ENCODE assay signal across 8 mouse cellular contexts in the genomic region with DNA sequence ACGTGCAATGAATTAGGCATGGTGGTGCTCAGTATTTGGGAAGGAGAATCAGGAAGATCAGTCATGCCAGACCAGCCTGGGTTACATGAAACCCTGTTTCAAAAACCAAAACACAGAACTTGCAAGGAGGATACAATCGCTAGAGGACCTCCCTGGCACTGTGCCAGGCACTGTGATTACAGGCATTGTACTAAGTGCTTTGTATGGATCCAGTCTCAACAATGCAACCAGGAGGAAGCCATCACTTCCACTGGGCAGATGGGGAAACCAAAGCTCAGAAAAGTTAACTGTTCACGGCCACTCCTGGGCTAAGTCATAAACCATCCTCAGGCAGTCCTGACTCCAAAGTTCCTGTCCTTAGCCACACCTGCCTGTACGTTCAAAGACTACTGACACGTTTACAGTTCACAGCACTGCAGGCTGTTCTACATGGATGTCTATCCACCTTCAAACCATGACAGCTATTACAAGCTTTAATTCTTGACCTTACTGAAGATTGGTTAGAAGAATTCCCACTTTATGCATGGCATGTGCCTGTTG. TPM values are rescaled to one million over a fixed set of nuclear protein-coding genes. Genes with fewer than 3 reads are reported as not detected.
DNase-seq lines count a peak whose midpoint lies in the region; ATAC-seq and TF ChIP-seq lines count a peak whose summit lies in the region.
"Had no signal": no experiment of that assay in that cellular context is flagged by ENCODE, and none has a peak within 500 bp of the region (broad histone marks: within the 10 kb centered on the region; RNA-seq: fewer than 3 reads in every experiment).

No protein-coding gene starts in this region.

- no peaks in the 10 kb centered on the region for H3K9me3 ChIP-seq in kidney, embryonic 14.5 days (ENCODE audit: control insufficient read depth, low read length)
- H3K9me3 ChIP-seq in lung, embryonic 15.5 days = no peaks in the 10 kb centered on the region

- ATAC-seq in kidney, embryonic 14.5 days (ENCODE audit: low FRiP score, low TSS enrichment) = no peak
- ATAC-seq in lung, embryonic 15.5 days (ENCODE audit: borderline replicate concordance, extremely low read depth, low FRiP score, low TSS enrichment) = no peak

- H3K27ac ChIP-seq in kidney, adult 2 months (ENCODE audit: insufficient read depth, low read depth, low read length) = no peak overlapping the region
- no peak overlapping the region; the same call in 1 of the 2 replicates for H3K27ac ChIP-seq in kidney, embryonic 14.5 days (ENCODE audit: low read depth, low read length)
- 0 out of 2 replicates have a peak overlapping the region, but pooled peaks have one; percentile 9 for H3K27ac ChIP-seq in lung, embryonic 15.5 days

- no peak overlapping the region for H3K9ac ChIP-seq in kidney, embryonic 14.5 days (ENCODE audit: low read depth, low read length)
- H3K9ac ChIP-seq in lung, embryonic 15.5 days = no peak overlapping the region

- DNase-seq in kidney, adult 2 months = peak; percentile 31
- DNase-seq in brain, embryonic 14.5 days (ENCODE audit: low read depth) = peak; percentile 31
- DNase-seq in gastrocnemius, postnatal 14 days = peak; percentile 34
- no peak for DNase-seq in urinary bladder, postnatal 10 days (ENCODE audit: low spot score)
- DNase-seq in layer of hippocampus, adult 18-20 months (ENCODE audit: low spot score in 2 of 2) = no peak

- no peaks in the 10 kb centered on the region for H3K36me3 ChIP-seq in kidney, adult 2 months (ENCODE audit: control insufficient read depth, insufficient read depth, low read length)
- no peaks in the 10 kb centered on the region for H3K36me3 ChIP-seq in kidney, embryonic 14.5 days (ENCODE audit: control insufficient read depth, insufficient read depth, low read length)
- H3K36me3 ChIP-seq in lung, embryonic 15.5 days = no peaks in the 10 kb centered on the region

- TF ChIP-seq POLR2A in kidney, adult 2 months (IDR thresholded peaks at IDR 0.05; ENCODE audit: low read depth, low read length) = no peak
- TF ChIP-seq POLR2A in brain, embryonic 14.5 days (IDR thresholded peaks at IDR 0.05; ENCODE audit: borderline replicate concordance, extremely low read depth, insufficient read depth, insufficient read length, poor library complexity, severe bottlenecking) = no peak

- no peaks in the 10 kb centered on the region for H3K27me3 ChIP-seq in kidney, adult 2 months (replicated peaks; ENCODE audit: control insufficient read depth, insufficient read depth, low read length)
- no peaks in the 10 kb centered on the region for H3K27me3 ChIP-seq in kidney, embryonic 14.5 days (ENCODE audit: control insufficient read depth, insufficient read depth, low read length)
- H3K27me3 ChIP-seq in lung, embryonic 15.5 days = no peaks in the 10 kb centered on the region

- TF ChIP-seq CTCF in kidney, adult 2 months (conservative IDR thresholded peaks at IDR 0.05; ENCODE audit: insufficient read depth, insufficient read length, low read depth, low read length) = no peak
- TF ChIP-seq CTCF in brain, embryonic 14.5 days (IDR thresholded peaks at IDR 0.05; ENCODE audit: borderline replicate concordance, extremely low read depth, insufficient read depth, insufficient read length) = no peak

- intact Hi-C loops in gastrocnemius, postnatal 14 days (cut with DNase I; ENCODE audit: low total_unique reads) = no loop called here

- 29% methylated on average over 5 of the region's 5 CpGs for WGBS in kidney, adult 2 months
- WGBS in kidney, embryonic 14.5 days = 33% methylated on average over 5 of the region's 5 CpGs
- WGBS in lung, embryonic 15.5 days = 48% methylated on average over 5 of the region's 5 CpGs

- H3K4me3 ChIP-seq in kidney, adult 2 months (ENCODE audit: insufficient read depth, low read depth, low read length) = no peak overlapping the region
- H3K4me3 ChIP-seq in kidney, embryonic 14.5 days (ENCODE audit: low read length) = no peak overlapping the region
- no peak overlapping the region for H3K4me3 ChIP-seq in lung, embryonic 15.5 days

- no peak overlapping the region for H3K4me2 ChIP-seq in kidney, embryonic 14.5 days (replicated peaks; ENCODE audit: low read depth, low read length)
- no peak overlapping the region for H3K4me2 ChIP-seq in lung, embryonic 15.5 days

- H3K4me1 ChIP-seq in kidney, adult 2 months (ENCODE audit: control insufficient read depth, insufficient read depth, low read length) = no peaks in the 10 kb centered on the region
- H3K4me1 ChIP-seq in kidney, embryonic 14.5 days (ENCODE audit: control insufficient read depth, insufficient read depth, low read length) = peaks cover 6% of the 10 kb centered on the region; the same call in 1 of the 2 replicates
- peaks cover 14% of the 10 kb centered on the region; the same call in 1 of the 2 replicates for H3K4me1 ChIP-seq in lung, embryonic 15.5 days

RNA-seq across cellular contexts. Expression of gene Zfyve19, which starts 5.4 kb away (rescaled TPM):
- 39.1 and 43.2 TPM in 2 replicates for polyA plus RNA-seq in kidney, adult 2 months (2012; rRNA removed)
- polyA plus RNA-seq in kidney, embryonic 14.5 days (2014; fragmentation: Nextera tagmentation; extraction: Ambion mirVana) = 47.9 and 49.1 TPM in 2 replicates
- 69.2 and 132 TPM in 2 replicates for polyA plus RNA-seq in brain, embryonic 14.5 days (2012; rRNA removed)
- total RNA-seq in gastrocnemius, postnatal 14 days (2021) = 10 to 100 TPM; 10.6 to 11.6 TPM
- 42.6 and 53.4 TPM in 2 replicates for polyA plus RNA-seq in lung, embryonic 15.5 days (2015; fragmentation: Nextera tagmentation; extraction: Ambion mirVana)
- 10 to 100 TPM; 35.7 to 42.4 TPM for total RNA-seq in layer of hippocampus, adult 18-20 months (2021)

RNA-seq across cellular contexts. Expression of gene Dnajc17, which starts 5.6 kb away (rescaled TPM):
- polyA plus RNA-seq in kidney, adult 2 months (2012; rRNA removed) = 3.4 and 4.6 TPM in 2 replicates
- polyA plus RNA-seq in kidney, embryonic 14.5 days (2014; fragmentation: Nextera tagmentation; extraction: Ambion mirVana) = 21.4 and 24.5 TPM in 2 replicates
- polyA plus RNA-seq in brain, embryonic 14.5 days (2012; rRNA removed) = 25.7 and 32.4 TPM in 2 replicates
- 1 to 10 TPM; 8.2 to 8.9 TPM for total RNA-seq in gastrocnemius, postnatal 14 days (2021)
- polyA plus RNA-seq in lung, embryonic 15.5 days (2015; fragmentation: Nextera tagmentation; extraction: Ambion mirVana) = 18.8 and 19.5 TPM in 2 replicates
- total RNA-seq in layer of hippocampus, adult 18-20 months (2021) = 10 to 100 TPM; 17.3 to 17.6 TPM

RNA-seq across cellular contexts. Expression of gene Ppp1r14d, which starts 26.7 kb away (rescaled TPM):
- 1.6 and 1.9 TPM in 2 replicates for polyA plus RNA-seq in kidney, adult 2 months (2012; rRNA removed)
- 0.28 and 0.94 TPM in 2 replicates for polyA plus RNA-seq in kidney, embryonic 14.5 days (2014; fragmentation: Nextera tagmentation; extraction: Ambion mirVana)
- not detected in 2 replicates for polyA plus RNA-seq in brain, embryonic 14.5 days (2012; rRNA removed)
- not detected for total RNA-seq in gastrocnemius, postnatal 14 days (2021)
- polyA plus RNA-seq in lung, embryonic 15.5 days (2015; fragmentation: Nextera tagmentation; extraction: Ambion mirVana) = 0.49 and 0.79 TPM in 2 replicates
- not detected for total RNA-seq in layer of hippocampus, adult 18-20 months (2021)
- total RNA-seq: left cerebral cortex, postnatal 14 days had no signal

RNA-seq across cellular contexts. Expression of gene Gm14137, which starts 28.7 kb away (rescaled TPM):
- polyA plus RNA-seq in kidney, adult 2 months (2012; rRNA removed) = 0.05 and 0.15 TPM in 2 replicates
- 0.31 and 0.43 TPM in 2 replicates for polyA plus RNA-seq in kidney, embryonic 14.5 days (2014; fragmentation: Nextera tagmentation; extraction: Ambion mirVana)
- polyA plus RNA-seq in brain, embryonic 14.5 days (2012; rRNA removed) = 0.03 TPM in 2 replicates
- total RNA-seq in gastrocnemius, postnatal 14 days (2021) = under 1 TPM in 1 of 2 experiments, not detected in 1; 0.06 TPM
- 0.45 and 0.48 TPM in 2 replicates for polyA plus RNA-seq in lung, embryonic 15.5 days (2015; fragmentation: Nextera tagmentation; extraction: Ambion mirVana)
- total RNA-seq in layer of hippocampus, adult 18-20 months (2021) = not detected
- total RNA-seq: left cerebral cortex, postnatal 14 days had no signal

RNA-seq across cellular contexts. Expression of gene Spint1, which starts 34.2 kb away (rescaled TPM):
- polyA plus RNA-seq in kidney, adult 2 months (2012; rRNA removed) = 86.7 and 91.1 TPM in 2 replicates
- polyA plus RNA-seq in kidney, embryonic 14.5 days (2014; fragmentation: Nextera tagmentation; extraction: Ambion mirVana) = 23.6 and 38.1 TPM in 2 replicates
- 1.5 and 1.6 TPM in 2 replicates for polyA plus RNA-seq in brain, embryonic 14.5 days (2012; rRNA removed)
- total RNA-seq in gastrocnemius, postnatal 14 days (2021) = under 1 TPM in 1 of 2 experiments, not detected in 1; 0.64 TPM
- 30.6 and 31.9 TPM in 2 replicates for polyA plus RNA-seq in lung, embryonic 15.5 days (2015; fragmentation: Nextera tagmentation; extraction: Ambion mirVana)
- 1 to 10 TPM; 2.0 to 2.3 TPM for total RNA-seq in layer of hippocampus, adult 18-20 months (2021)

Comparison
In these comparisons a context has a peak if more than half of its experiments do, and no peak if none do; other contexts are left out.
1. DNase-seq: peak in kidney, adult 2 months (single experiment), brain, embryonic 14.5 days (single experiment) and gastrocnemius, postnatal 14 days (single experiment); none in urinary bladder, postnatal 10 days (single experiment) and layer of hippocampus, adult 18-20 months (0 of 2).